Mouse (Mus musculus) adrenal gland, adult 8-10 months (tissue): Measurements from ENCODE around the gene Ubqln1. TPM values are rescaled to one million over a fixed set of nuclear protein-coding genes. Genes with fewer than 3 reads are reported as not detected.

Experiments
- DNase-seq: peaks from one replicate; pipeline ENCODE4 v3.0.0; 2022
- total RNA-seq, 4 experiments: library from RNA; stranded (reverse); gene quantifications; 2 replicates each; pipeline ENCODE4 v1.2.4; 2022

Ubqln1 gene
- 100 to 1,000 TPM in 3 of 4 experiments, 10 to 100 TPM in 1; 97.7 to 135 (median 106) TPM for total RNA-seq

- peak; percentile 78 for DNase-seq
Measured at GRCm38 (mm10) chr13:58215592-58216341, at the start of gene Ubqln1. Ubqln1 (minus strand) TSS chr13:58215653.

GRCm38 (mm10) chr13:58263546-58263945 is 48.1 kb upstream of the Ubqln1 start:
- DNase-seq, result no peak

- DNase-seq, result no peak
Measured at GRCm38 (mm10) chr13:58261674-58262073, 46.2 kb upstream of the Ubqln1 start.

GRCm38 (mm10) chr13:58253268-58253667 is 37.8 kb upstream of the Ubqln1 start:
- no peak for DNase-seq

- no peak for DNase-seq
Measured at GRCm38 (mm10) chr13:58248957-58249356, 33.5 kb upstream of the Ubqln1 start.

- no peak for DNase-seq
Measured at GRCm38 (mm10) chr13:58236536-58236935, 21.1 kb upstream of the Ubqln1 start.

GRCm38 (mm10) chr13:58232611-58233010 is 17.2 kb upstream of the Ubqln1 start:
- peak; percentile 47 for DNase-seq

- DNase-seq, result no peak
Measured at GRCm38 (mm10) chr13:58232070-58232469, 16.6 kb upstream of the Ubqln1 start.

GRCm38 (mm10) chr13:58228624-58229023 is 13.2 kb upstream of the Ubqln1 start:
- DNase-seq, result no peak

- no peak for DNase-seq
Measured at GRCm38 (mm10) chr13:58225694-58226093, 10.2 kb upstream of the Ubqln1 start.

GRCm38 (mm10) chr13:58220206-58220605 is 4.8 kb upstream of the Ubqln1 start:
- no peak for DNase-seq

GRCm38 (mm10) chr13:58217536-58217935 is 2.1 kb upstream of the Ubqln1 start:
- no peak for DNase-seq

- DNase-seq, result no peak
Measured at GRCm38 (mm10) chr13:58216395-58216794, 942 bp upstream of the Ubqln1 start.

GRCm38 (mm10) chr13:58215253-58215591 is 231 bp downstream of the Ubqln1 start:
- DNase-seq, result no peak

- no peak for DNase-seq
Measured at GRCm38 (mm10) chr13:58214346-58215252, 854 bp downstream of the Ubqln1 start.

GRCm38 (mm10) chr13:58213801-58214200 is 1.7 kb downstream of the Ubqln1 start:
- no peak for DNase-seq

- DNase-seq, result no peak
Measured at GRCm38 (mm10) chr13:58212530-58212929, 2.9 kb downstream of the Ubqln1 start.

GRCm38 (mm10) chr13:58210441-58210840 is 5.0 kb downstream of the Ubqln1 start:
- DNase-seq, result no peak

GRCm38 (mm10) chr13:58206084-58206483 is 9.4 kb downstream of the Ubqln1 start:
- DNase-seq, result no peak

GRCm38 (mm10) chr13:58204986-58205385 is 10.5 kb downstream of the Ubqln1 start:
- no peak for DNase-seq

- no peak for DNase-seq
Measured at GRCm38 (mm10) chr13:58204202-58204601, 11.3 kb downstream of the Ubqln1 start.

GRCm38 (mm10) chr13:58202903-58203302 is 12.6 kb downstream of the Ubqln1 start:
- no peak for DNase-seq

- no peak for DNase-seq
Measured at GRCm38 (mm10) chr13:58201908-58202307, 13.5 kb downstream of the Ubqln1 start.

GRCm38 (mm10) chr13:58201343-58201742 is 14.1 kb downstream of the Ubqln1 start:
- no peak for DNase-seq
